Mouse (Mus musculus) liver, postnatal 0 days (tissue): ENCODE results near the gene Kirrel. TPM values are rescaled to one million over a fixed set of nuclear protein-coding genes. Genes with fewer than 3 reads are reported as not detected.

Experiments used
- ATAC-seq: fragments of 200-750 bp; cut with Nextera tagmentation; 2 replicates; pipeline ENCODE4 v1.8.0; 2017; ENCODE audit warnings: mild to moderate bottlenecking, moderate library complexity
- DNase-seq: peaks from one replicate; pipeline ENCODE4 v3.0.0-alpha.2; 2016
- H3K27ac ChIP-seq: fragments of 300-500 bp; sonication (generic); 2 replicates; pipeline ENCODE4 v1.5.1; 2014; ENCODE audit warnings: antibody characterized with exemption, moderate library complexity, mild to moderate bottlenecking, low read depth
- H3K27me3 ChIP-seq: fragments of 300-500 bp; sonication (generic); 2 replicates; pipeline ENCODE4 v1.6.1; 2014; ENCODE audit warnings: low read length, control low read depth, mixed read lengths; ENCODE audit not compliant: insufficient read depth
- H3K36me3 ChIP-seq: fragments of 300-500 bp; sonication (generic); replicated peaks from 2 replicates; pipeline ENCODE4 v1.6.1; 2014; ENCODE audit warnings: mild to moderate bottlenecking, control low read depth, low read length, moderate library complexity, mixed read lengths; ENCODE audit not compliant: insufficient read depth
- H3K4me1 ChIP-seq: fragments of 300-500 bp; sonication (generic); 2 replicates; pipeline ENCODE4 v1.6.1; 2014; ENCODE audit warnings: antibody characterized with exemption, mild to moderate bottlenecking, control low read depth; ENCODE audit not compliant: insufficient read depth
- H3K4me2 ChIP-seq: fragments of 300-500 bp; sonication (generic); 2 replicates; pipeline ENCODE4 v1.6.1; 2014; ENCODE audit warnings: low read depth, mild to moderate bottlenecking, low read length, moderate library complexity, mixed read lengths
- H3K4me3 ChIP-seq: fragments of 300-500 bp; sonication (generic); 2 replicates; pipeline ENCODE4 v1.5.1; 2014; ENCODE audit warnings: low read depth, low read length
- H3K9ac ChIP-seq: fragments of 300-500 bp; sonication (generic); replicated peaks from 2 replicates; pipeline ENCODE4 v1.6.1; 2014; ENCODE audit warnings: mild to moderate bottlenecking, moderate library complexity
- H3K9me3 ChIP-seq: fragments of 300-500 bp; sonication (generic); 2 replicates; pipeline ENCODE4 v1.6.1; 2016; ENCODE audit warnings: mild to moderate bottlenecking, control low read depth, low read length, mixed read lengths
- CTCF ChIP-seq: sonication (generic); IDR thresholded peaks from 2 replicates; pipeline ENCODE4 v1.5.1; 2016; ENCODE audit warnings: antibody characterized with exemption, low read depth
- EP300 ChIP-seq: IDR thresholded peaks from 2 replicates; pipeline ENCODE4 v1.6.1; 2016; ENCODE audit warnings: antibody characterized with exemption, low read depth, mild to moderate bottlenecking
- WGBS: fragments of 180-500 bp; shearing (Covaris S2); extraction: QIAGEN DNeasy Blood & Tissue Kit; methylation state at CpG from one replicate; pipeline ENCODE4 v1.1.7; 2014; ENCODE audit not compliant: insufficient replicate concordance; 5-methylcytosine and 5-hydroxymethylcytosine counted together
- polyA plus RNA-seq: library from polyadenylated mRNA; unstranded; fragments of >200 nt; fragmentation: Nextera tagmentation; extraction: Ambion mirVana; gene quantifications from 2 replicates; pipeline ENCODE4 v1.2.1, GENCODE M21; 2015

Kirrel gene
- polyA plus RNA-seq, 1 experiment from 2014 or later, result 0.73 TPM

DNA sequence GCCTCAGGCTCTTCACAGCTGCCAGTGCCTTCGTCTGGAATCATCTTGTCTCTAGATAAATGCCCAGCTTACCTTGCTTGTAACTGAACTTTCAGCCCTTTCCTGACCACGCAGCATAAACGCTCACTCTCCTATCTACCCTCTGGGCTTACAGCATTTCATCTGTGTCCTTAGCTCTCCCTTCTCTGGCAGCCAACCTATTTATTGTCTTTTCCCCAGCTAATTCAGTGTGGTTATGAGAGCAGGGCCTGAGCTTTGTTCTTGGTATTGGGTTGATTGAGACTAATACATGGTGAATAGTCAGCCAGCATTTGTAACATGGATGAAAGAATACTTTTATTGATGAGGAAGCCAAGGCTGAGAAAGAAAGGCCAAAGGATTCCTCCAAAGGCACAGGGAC, 102.4 kb downstream of the Kirrel start:
- no peak overlapping the region for H3K27ac ChIP-seq
- no peak overlapping the region for H3K4me3 ChIP-seq
- H3K4me1 ChIP-seq, result no peaks in the 10 kb centered on the region
- no peaks in the 10 kb centered on the region for H3K27me3 ChIP-seq
- ATAC-seq (no peak), DNase-seq (no peak)
- no peak overlapping the region for H3K4me2 ChIP-seq
- TF ChIP-seq CTCF, result no peak
- no peak for TF ChIP-seq EP300
- H3K9me3 ChIP-seq, result no peaks in the 10 kb centered on the region
- H3K36me3 ChIP-seq, result no peaks in the 10 kb centered on the region
- 75% methylated on average over 3 of the region's 3 CpGs for WGBS
- H3K9ac ChIP-seq, result no peak overlapping the region

DNA sequence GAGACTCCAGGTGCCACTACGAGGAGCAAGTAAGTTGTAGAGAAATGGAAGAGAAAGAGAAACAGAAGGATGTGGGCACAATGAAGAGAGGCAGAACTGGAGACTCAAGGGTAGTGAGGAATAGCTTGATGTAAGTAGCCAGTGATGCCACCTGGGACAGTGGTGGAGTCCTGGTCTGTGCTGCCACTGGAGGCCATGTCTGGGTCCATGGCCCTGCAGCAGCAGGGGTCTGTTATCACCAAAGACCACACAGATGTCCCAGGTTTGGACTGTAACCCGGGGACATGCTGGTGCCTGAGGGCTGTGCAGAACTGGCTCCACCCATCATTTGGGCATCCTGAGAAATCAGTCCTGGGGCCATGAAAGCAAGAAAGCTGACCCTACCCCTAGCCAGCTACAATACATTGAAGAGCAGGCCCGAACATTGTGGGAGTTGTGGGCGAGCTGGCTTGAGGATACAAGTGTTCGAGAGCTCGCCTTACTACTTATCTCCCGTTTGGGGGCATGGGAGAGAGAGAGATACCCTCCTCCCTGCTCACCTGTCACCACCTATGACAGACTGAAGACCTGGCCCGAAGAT, 107.1 kb downstream of the Kirrel start:
- no peaks in the 10 kb centered on the region for H3K4me1 ChIP-seq
- no peak overlapping the region for H3K4me2 ChIP-seq
- no peak overlapping the region for H3K27ac ChIP-seq
- H3K36me3 ChIP-seq, result no peaks in the 10 kb centered on the region
- 64% methylated on average over 8 of the region's 8 CpGs for WGBS
- no peak for TF ChIP-seq EP300
- TF ChIP-seq CTCF, result no peak
- H3K9me3 ChIP-seq, result no peaks in the 10 kb centered on the region
- H3K27me3 ChIP-seq, result no peaks in the 10 kb centered on the region
- no peak overlapping the region for H3K9ac ChIP-seq
- ATAC-seq (no peak), DNase-seq (peak; percentile 7)
- no peak overlapping the region for H3K4me3 ChIP-seq

DNA sequence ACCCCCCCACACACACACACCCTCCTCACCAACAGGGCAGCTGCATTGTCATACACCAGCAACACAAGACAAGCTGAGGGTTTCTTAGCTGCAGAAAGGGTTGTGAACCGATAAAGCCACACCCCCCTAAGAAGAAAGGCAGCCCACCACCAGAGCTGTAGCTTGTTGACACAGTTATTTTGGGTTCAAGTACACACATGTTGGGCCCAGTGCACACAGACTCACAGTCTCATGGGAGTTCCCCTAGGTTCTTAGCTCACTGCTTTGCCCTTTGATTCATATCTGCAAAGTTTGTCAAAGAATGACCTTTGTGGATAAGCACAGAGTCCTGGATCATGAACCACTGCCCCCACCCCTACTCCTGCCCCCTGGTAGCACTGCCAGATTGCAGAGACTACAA, 120.6 kb downstream of the Kirrel start:
- no peaks in the 10 kb centered on the region for H3K27me3 ChIP-seq
- H3K27ac ChIP-seq, result no peak overlapping the region
- DNase-seq (no peak), ATAC-seq (no peak)
- no peaks in the 10 kb centered on the region for H3K4me1 ChIP-seq
- H3K4me3 ChIP-seq, result no peak overlapping the region
- TF ChIP-seq EP300 (no peak), CTCF (no peak)
- no peak overlapping the region for H3K4me2 ChIP-seq
- H3K9me3 ChIP-seq, result no peaks in the 10 kb centered on the region
- WGBS, result 63% methylated on average over 1 of the region's 1 CpGs
- H3K36me3 ChIP-seq, result no peaks in the 10 kb centered on the region
- no peak overlapping the region for H3K9ac ChIP-seq

DNA sequence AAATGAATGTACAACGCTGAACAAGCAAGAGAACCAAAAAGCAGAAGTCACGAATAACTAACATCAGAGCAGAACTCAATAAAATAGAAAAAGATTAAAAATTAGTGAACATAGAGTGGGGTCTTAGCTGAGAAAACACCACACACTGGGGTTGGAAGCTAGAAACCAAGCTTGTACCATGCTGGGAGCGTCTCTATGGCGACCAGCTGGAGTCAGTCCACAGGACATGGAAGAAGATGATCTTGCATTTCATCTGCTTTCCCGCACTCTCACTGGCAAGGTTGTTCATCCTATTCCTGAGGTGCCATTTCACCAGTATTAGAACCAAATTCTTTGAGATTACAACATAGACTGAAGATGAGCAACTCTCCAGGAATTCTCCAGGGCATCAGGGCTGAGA, 126.7 kb downstream of the Kirrel start:
- no peaks in the 10 kb centered on the region for H3K27me3 ChIP-seq
- no peaks in the 10 kb centered on the region for H3K9me3 ChIP-seq
- no peaks in the 10 kb centered on the region for H3K4me1 ChIP-seq
- no peak overlapping the region for H3K9ac ChIP-seq
- DNase-seq (no peak), ATAC-seq (no peak)
- no peak overlapping the region for H3K4me2 ChIP-seq
- WGBS, result 79% methylated on average over 5 of the region's 5 CpGs
- H3K4me3 ChIP-seq, result no peak overlapping the region
- no peaks in the 10 kb centered on the region for H3K36me3 ChIP-seq
- H3K27ac ChIP-seq, result no peak overlapping the region
- TF ChIP-seq EP300 (no peak), CTCF (no peak)

DNA sequence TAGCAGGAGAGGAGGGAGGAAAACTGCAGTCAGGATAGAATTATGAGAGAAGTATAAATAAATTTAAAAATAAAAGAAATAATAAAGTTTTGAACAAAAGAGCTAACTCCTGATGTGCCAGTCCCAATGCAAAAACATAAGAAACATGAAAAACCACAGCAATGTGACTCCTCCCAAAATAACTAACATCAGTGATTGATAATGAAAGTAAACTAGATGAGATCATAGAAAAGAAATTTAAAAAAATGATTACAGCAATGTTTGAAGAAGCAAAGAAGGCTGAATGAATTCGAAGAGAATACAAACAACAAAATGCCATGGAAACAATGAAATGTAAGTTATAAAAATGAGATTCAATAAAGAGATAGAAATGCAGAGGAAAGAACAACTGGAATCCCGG, 132.8 kb downstream of the Kirrel start:
- TF ChIP-seq CTCF, result no peak
- no peak for DNase-seq
- Histone ChIP-seq H3K4me3 (no peak overlapping the region), H3K27me3 (no peaks in the 10 kb centered on the region), H3K9me3 (no peaks in the 10 kb centered on the region), H3K9ac (no peak overlapping the region), H3K4me2 (no peak overlapping the region), H3K36me3 (no peaks in the 10 kb centered on the region), H3K4me1 (no peaks in the 10 kb centered on the region), H3K27ac (no peak overlapping the region)
- ATAC-seq, result no peak
- 67% methylated on average over 2 of the region's 2 CpGs for WGBS

DNA sequence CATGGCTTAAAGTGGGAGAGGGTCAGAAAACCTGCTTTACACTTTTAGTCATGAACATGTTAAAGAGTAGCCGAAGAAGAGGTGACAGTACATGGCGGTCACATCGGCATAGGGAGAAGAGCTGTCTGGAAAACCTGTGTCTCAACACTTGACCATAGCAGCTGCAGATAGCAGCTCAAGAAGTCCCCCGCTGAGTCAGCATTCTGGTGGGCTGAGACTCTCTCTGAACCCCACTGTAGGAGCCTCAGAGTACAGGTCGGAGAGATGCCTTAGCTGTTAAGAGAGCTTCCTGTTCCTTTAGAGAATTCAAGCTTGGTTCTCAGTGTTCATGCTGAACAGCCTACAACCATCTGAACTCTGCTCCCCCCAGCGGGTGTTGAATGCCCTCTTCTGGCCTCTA, 136.0 kb downstream of the Kirrel start:
- H3K27ac ChIP-seq, result no peak overlapping the region
- ATAC-seq (no peak), DNase-seq (no peak)
- H3K27me3 ChIP-seq, result no peaks in the 10 kb centered on the region
- H3K9ac ChIP-seq, result no peak overlapping the region
- H3K4me2 ChIP-seq, result no peak overlapping the region
- no peaks in the 10 kb centered on the region for H3K9me3 ChIP-seq
- no peak for TF ChIP-seq CTCF
- TF ChIP-seq EP300, result no peak
- no peaks in the 10 kb centered on the region for H3K36me3 ChIP-seq
- WGBS, result 77% methylated on average over 6 of the region's 6 CpGs
- H3K4me3 ChIP-seq, result no peak overlapping the region
- H3K4me1 ChIP-seq, result no peaks in the 10 kb centered on the region

DNA sequence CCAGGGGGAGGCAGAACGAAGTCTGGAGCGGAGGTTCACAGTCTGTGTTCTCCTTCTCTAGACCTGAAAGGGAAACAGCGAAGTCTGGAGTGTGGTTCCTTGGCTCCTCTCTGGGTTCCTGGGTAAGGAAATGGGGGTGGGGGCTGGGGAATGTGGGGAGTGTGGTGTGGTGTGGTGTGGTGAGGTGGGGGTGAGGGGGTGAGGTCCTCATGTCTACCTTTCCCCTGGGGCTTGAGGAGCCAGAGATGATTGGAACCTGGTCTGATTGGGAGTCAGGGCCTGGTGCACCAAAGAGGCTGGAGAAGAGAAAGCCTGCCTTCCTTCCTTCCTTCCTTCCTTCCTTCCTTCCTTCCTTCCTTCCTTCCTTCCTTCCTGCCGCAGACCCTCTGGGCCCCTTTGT, 140.5 kb downstream of the Kirrel start:
- DNase-seq (no peak), ATAC-seq (no peak)
- no peaks in the 10 kb centered on the region for H3K27me3 ChIP-seq
- H3K4me1 ChIP-seq, result no peaks in the 10 kb centered on the region
- no peak overlapping the region for H3K4me3 ChIP-seq
- no peak overlapping the region for H3K9ac ChIP-seq
- WGBS, result 82% methylated on average over 4 of the region's 4 CpGs
- TF ChIP-seq EP300 (no peak), CTCF (no peak)
- H3K36me3 ChIP-seq, result no peaks in the 10 kb centered on the region
- no peaks in the 10 kb centered on the region for H3K9me3 ChIP-seq
- no peak overlapping the region for H3K27ac ChIP-seq
- no peak overlapping the region for H3K4me2 ChIP-seq
